Mouse (Mus musculus) hindbrain, embryonic 10.5 days (tissue): Measurements from ENCODE around the gene Rtp4. TPM values are rescaled to one million over a fixed set of nuclear protein-coding genes. Genes with fewer than 3 reads are reported as not detected.
A peak's percentile ranks its signal among the peaks of the same experiment; 100 is the strongest.

ENCODE experiments used
- DNase-seq: peaks from one replicate; pipeline ENCODE4 v3.0.0-alpha.2; 2017; ENCODE audit warnings: low spot score
- H3K27ac ChIP-seq: fragments of 300-500 bp; sonication (generic); 2 replicates; pipeline ENCODE4 v1.5.1; 2016; ENCODE audit warnings: mild to moderate bottlenecking, moderate library complexity
- H3K27me3 ChIP-seq: fragments of 300-500 bp; sonication (generic); 2 replicates; pipeline ENCODE4 v1.6.1; 2016; ENCODE audit warnings: mild to moderate bottlenecking; ENCODE audit not compliant: poor library complexity, insufficient read depth, severe bottlenecking
- H3K36me3 ChIP-seq: fragments of 300-500 bp; sonication (generic); 2 replicates; pipeline ENCODE4 v1.6.1; 2016; ENCODE audit warnings: mild to moderate bottlenecking, moderate library complexity
- H3K4me1 ChIP-seq: fragments of 300-500 bp; sonication (generic); replicated peaks from 2 replicates; pipeline ENCODE4 v1.6.1; 2016; ENCODE audit warnings: mild to moderate bottlenecking
- H3K4me3 ChIP-seq: fragments of 300-500 bp; sonication (generic); 2 replicates; pipeline ENCODE4 v1.5.1; 2016; ENCODE audit warnings: mild to moderate bottlenecking, moderate library complexity
- H3K9me3 ChIP-seq: fragments of 300-500 bp; sonication (generic); 2 replicates; pipeline ENCODE4 v1.6.1; 2016; ENCODE audit warnings: mild to moderate bottlenecking, moderate library complexity
- WGBS: fragments of 180-500 bp; shearing (Covaris S2); methylation state at CpG from one replicate; pipeline ENCODE4 v1.1.7; 2016; 5-methylcytosine and 5-hydroxymethylcytosine counted together
- polyA plus RNA-seq: library from polyadenylated mRNA; unstranded; fragments of >200 nt; fragmentation: Nextera tagmentation; extraction: Ambion mirVana; gene quantifications from 2 replicates; pipeline ENCODE4 v1.2.1, GENCODE M21; 2016

Rtp4 gene
- polyA plus RNA-seq, 1 experiment from 2014 or later = 1.5 TPM

- no peak overlapping the region; the same call in 1 of the 2 replicates for H3K4me3 ChIP-seq
- no peaks in the 10 kb centered on the region for H3K9me3 ChIP-seq
- H3K36me3 ChIP-seq = no peaks in the 10 kb centered on the region
- H3K27ac ChIP-seq = peak overlapping the region; percentile 53
- no peak for DNase-seq
- WGBS = 51% methylated on average over 11 of the region's 11 CpGs
- H3K4me1 ChIP-seq = 0 out of 2 replicates have a peak, but pooled peaks cover 3% of the 10 kb centered on the region
- H3K27me3 ChIP-seq = no peaks in the 10 kb centered on the region
Observed at GRCm38 (mm10) chr16:23609748-23610185, 89.7 kb downstream of the Rtp4 start.

DNA sequence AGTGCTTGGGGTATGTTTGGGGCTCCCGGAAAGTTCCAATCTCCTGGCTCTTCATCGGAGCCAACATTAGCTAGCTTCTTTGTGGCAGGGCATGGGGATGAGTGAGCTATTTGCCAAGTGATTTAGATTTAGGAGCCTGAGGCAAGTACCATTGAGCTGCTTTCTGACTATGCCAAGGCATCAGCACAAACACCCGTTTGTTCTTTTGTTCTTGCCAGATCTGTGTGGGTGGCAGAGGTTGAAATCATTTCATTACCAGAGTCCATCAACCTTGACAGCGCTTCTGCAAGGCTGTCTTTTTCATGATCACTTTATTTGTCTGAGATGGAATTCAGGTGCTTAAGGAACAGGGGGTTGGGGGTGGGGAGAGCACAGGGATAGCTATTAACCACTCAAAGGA, 104.1 kb downstream of the Rtp4 start:
- DNase-seq = no peak
- whole genome bisulfite sequencing = 63% methylated on average over 4 of the region's 4 CpGs
- H3K4me3 ChIP-seq = no peak overlapping the region
- H3K4me1 ChIP-seq = 0 out of 2 replicates have a peak, but pooled peaks cover 9% of the 10 kb centered on the region
- no peaks in the 10 kb centered on the region for H3K36me3 ChIP-seq
- no peaks in the 10 kb centered on the region for H3K9me3 ChIP-seq
- H3K27ac ChIP-seq = no peak overlapping the region
- H3K27me3 ChIP-seq = no peaks in the 10 kb centered on the region

- H3K4me3 ChIP-seq = no peak overlapping the region
- H3K36me3 ChIP-seq = no peaks in the 10 kb centered on the region
- no peaks in the 10 kb centered on the region for H3K9me3 ChIP-seq
- 63% methylated on average over 2 of the region's 2 CpGs for WGBS
- no peak overlapping the region for H3K27ac ChIP-seq
- H3K4me1 ChIP-seq = 0 out of 2 replicates have a peak, but pooled peaks cover 9% of the 10 kb centered on the region
- no peak for DNase-seq
- H3K27me3 ChIP-seq = no peaks in the 10 kb centered on the region
Observed at GRCm38 (mm10) chr16:23631531-23631930, 111.4 kb downstream of the Rtp4 start.

GRCm38 (mm10) chr16:23632681-23633080, 112.6 kb downstream of the Rtp4 start:
- WGBS = 73% methylated on average over 2 of the region's 2 CpGs

DNA sequence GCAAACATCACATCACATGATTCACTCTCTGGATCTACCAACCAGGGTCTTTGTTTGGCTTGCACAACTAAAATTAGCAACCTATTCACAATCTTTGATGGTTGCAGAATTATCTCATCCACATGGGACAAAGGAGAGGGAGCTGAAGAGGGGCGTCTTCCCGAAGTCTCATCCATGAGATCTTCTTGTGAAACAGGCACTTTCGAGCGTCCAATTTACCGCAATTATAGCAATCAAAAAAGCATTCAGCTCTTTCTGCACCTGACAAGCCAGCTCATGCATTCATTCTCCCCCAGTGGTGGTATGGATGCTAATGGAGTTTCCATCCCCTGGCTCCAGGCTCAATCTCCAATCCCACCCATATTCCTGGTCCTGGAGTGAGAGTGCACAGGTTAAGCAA, 132.9 kb downstream of the Rtp4 start:
- DNase-seq = no peak
- WGBS = 92% methylated on average over 5 of the region's 5 CpGs
- Histone ChIP-seq H3K9me3 (no peaks in the 10 kb centered on the region), H3K4me1 (no peaks in the 10 kb centered on the region), H3K36me3 (no peaks in the 10 kb centered on the region), H3K27me3 (no peaks in the 10 kb centered on the region), H3K27ac (no peak overlapping the region), H3K4me3 (no peak overlapping the region)

More at GRCm38 (mm10) chr16:23632681-23633080, 112.6 kb downstream of the Rtp4 start:
- Histone ChIP-seq H3K9me3 (no peaks in the 10 kb centered on the region), H3K36me3 (no peaks in the 10 kb centered on the region), H3K4me1 (0 out of 2 replicates have a peak, but pooled peaks cover 2% of the 10 kb centered on the region), H3K27me3 (no peaks in the 10 kb centered on the region), H3K4me3 (no peak overlapping the region), H3K27ac (no peak overlapping the region)
- DNase-seq = no peak

DNA sequence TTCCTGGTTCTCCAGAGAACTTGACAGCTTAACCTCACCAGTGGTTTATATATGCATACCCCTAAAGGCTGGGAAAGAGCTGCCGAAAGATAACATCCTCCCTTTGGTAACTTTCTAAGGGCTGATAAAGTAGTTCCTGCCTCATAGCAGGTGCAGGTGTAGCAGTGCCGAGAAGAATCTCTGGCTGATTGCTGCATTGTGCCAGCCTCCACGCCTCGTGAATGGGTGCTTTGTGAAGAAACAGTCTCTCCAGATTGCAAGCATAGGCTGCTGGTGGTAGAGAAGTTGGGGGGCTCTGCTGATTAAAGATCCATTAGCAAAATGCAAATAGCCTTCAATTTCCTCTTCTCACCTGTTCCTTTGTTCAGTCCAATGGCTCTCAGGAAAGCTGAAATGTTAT, 133.4 kb downstream of the Rtp4 start:
- H3K36me3 ChIP-seq = no peaks in the 10 kb centered on the region
- no peaks in the 10 kb centered on the region for H3K9me3 ChIP-seq
- 81% methylated on average over 4 of the region's 4 CpGs for WGBS
- DNase-seq = no peak
- no peaks in the 10 kb centered on the region for H3K4me1 ChIP-seq
- no peak overlapping the region for H3K27ac ChIP-seq
- no peaks in the 10 kb centered on the region for H3K27me3 ChIP-seq
- no peak overlapping the region for H3K4me3 ChIP-seq

DNA sequence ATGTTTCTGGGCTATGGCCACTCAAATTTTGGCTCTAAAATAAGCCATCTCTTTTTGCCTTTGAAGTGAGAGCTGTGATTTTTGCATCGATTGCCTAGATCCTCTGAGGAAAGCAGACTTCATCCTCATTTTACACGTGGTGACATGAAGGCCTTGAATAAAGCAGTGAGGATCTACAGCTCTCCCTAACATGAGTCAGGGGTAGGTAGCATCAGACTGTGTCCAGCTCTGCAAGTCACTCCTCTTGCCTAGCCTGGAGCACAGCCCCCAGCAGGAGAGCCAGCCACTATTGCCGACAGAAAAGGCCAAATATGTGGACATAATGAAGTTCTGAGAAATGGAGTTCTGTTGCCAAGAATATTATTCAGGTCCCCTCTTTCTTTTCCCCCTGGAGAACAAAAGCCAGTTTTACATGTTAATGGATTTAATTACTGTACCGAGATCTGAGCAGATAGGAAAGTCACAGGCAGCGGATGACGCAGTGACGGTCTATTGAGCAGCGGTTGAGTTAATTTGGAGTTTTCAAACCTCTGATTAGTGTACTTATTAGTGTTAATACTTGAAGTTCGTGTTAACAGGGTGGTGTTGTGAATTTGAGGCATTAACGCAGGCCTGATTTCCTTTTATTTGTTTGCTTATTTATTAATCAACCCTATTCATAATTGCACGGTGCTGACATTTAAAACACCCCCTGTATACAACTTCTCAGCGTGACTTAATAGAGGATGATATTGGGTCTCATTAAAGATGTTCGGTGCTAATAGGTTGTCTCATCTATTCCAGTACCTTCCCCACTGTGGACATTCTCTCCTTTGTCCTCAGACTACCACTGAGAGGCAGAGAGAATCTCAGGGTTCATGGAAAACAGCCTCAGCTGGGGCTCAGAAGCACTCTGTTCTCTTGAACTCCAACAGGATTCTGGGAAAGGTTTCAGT, 139.8 kb downstream of the Rtp4 start:
- Histone ChIP-seq H3K36me3 (no peaks in the 10 kb centered on the region), H3K4me3 (no peak overlapping the region), H3K9me3 (no peaks in the 10 kb centered on the region), H3K27me3 (no peaks in the 10 kb centered on the region), H3K4me1 (no peaks in the 10 kb centered on the region), H3K27ac (no peak overlapping the region)
- no peak for DNase-seq
- WGBS = 84% methylated on average over 13 of the region's 13 CpGs

Other genes starting within 250 kb of the Rtp4 start
- gene Rtp1, start 91.2 kb upstream of the Rtp4 start, polyA plus RNA-seq = not detected in 2 replicates
- 6.2 and 19.2 TPM in 2 replicates for gene Masp1, start 524 bp downstream of the Rtp4 start, polyA plus RNA-seq